Mouse (Mus musculus): ENCODE results near the gene Mfsd4a.
A peak's percentile ranks its signal among the peaks of the same experiment; 100 is the strongest.

The Mfsd4a gene

GRCm38 (mm10) chr1:131990083-131990760 lies 77.6 kb downstream of the Mfsd4a start:
- no peak for DNase-seq (ENCODE audit: low spot score in 2 of 2)

DNA sequence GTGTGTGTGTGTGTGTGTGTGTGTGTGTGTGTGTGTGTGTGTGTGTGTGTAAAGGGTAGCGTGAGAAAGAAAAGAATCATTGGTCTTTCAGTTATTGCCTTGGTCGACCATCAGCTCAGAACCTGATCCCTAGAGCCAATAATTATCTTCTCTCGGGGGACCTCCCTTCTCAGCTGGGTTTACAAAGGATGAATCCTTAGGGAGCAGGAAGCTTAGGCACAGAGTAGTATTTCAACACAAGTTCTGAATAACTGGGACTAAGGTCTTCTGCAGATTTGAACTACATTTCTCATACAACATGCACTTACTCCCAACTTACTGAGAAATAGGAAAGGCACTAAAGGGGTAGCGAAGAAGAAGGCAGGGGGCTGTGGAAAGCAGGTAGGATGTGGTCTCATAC lies 78.4 kb downstream of the Mfsd4a start:
- no peak for DNase-seq (ENCODE audit: low spot score in 2 of 2)

DNA sequence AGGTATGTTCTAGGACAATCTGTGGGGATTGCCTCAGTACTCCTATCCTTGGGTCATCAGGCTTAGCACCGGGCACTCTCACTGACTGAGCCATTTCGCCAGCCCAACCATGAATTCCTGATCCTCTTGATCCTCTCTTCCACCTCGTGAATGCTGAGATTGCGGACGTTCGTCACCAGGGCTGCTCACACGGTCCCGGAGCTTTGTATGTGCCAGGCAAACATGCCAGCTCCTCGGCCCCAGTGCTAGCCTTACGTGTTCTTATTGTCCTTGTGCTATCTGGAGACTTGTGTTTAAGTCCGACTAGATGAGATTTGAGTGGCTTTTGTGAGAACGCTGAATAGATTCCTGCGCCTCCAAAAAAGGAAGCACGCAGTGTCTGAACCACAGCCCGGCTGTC lies 80.4 kb downstream of the Mfsd4a start:
- DNase-seq (ENCODE audit: low spot score in 2 of 2) = no peak

- DNase-seq (ENCODE audit: low spot score in 2 of 2) = no peak
Measured at GRCm38 (mm10) chr1:131983806-131984205, 84.1 kb downstream of the Mfsd4a start.

GRCm38 (mm10) chr1:131982907-131983306 lies 85.0 kb downstream of the Mfsd4a start:
- peak; percentile 66 to 79 for DNase-seq (ENCODE audit: low spot score in 2 of 2)

DNA sequence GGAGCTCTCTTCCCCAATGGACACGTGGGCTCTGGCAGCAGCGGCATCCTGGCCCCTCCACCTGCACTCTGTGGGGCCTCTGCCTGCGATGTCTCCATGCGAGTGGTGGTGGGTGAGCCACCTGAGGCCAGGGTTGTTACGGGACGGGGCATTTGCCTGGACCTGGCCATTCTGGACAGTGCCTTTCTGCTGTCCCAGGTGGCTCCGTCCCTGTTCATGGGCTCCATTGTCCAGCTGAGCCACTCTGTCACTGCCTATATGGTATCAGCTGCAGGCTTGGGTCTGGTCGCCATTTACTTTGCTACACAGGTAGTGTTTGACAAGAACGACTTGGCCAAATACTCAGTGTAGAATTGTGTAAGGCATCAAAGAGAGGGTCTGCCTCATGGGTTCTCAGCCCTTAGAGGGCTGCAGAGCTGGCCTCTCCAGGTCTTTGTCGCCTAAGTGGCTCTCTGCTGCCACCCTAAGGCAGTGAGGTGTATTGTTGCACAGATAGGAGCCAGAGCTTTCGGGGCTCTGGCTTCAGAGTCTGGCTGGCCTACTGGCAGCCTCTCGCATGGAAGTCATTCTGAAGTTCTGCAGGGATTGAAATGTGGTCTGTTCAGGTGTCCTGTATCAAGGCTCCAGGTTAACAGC lies 86.4 kb downstream of the Mfsd4a start:
- peak; percentile 42 to 69 for DNase-seq (ENCODE audit: low spot score in 2 of 2)

GRCm38 (mm10) chr1:131980471-131980870 lies 87.4 kb downstream of the Mfsd4a start:
- DNase-seq (ENCODE audit: low spot score in 2 of 2) = no peak

DNA sequence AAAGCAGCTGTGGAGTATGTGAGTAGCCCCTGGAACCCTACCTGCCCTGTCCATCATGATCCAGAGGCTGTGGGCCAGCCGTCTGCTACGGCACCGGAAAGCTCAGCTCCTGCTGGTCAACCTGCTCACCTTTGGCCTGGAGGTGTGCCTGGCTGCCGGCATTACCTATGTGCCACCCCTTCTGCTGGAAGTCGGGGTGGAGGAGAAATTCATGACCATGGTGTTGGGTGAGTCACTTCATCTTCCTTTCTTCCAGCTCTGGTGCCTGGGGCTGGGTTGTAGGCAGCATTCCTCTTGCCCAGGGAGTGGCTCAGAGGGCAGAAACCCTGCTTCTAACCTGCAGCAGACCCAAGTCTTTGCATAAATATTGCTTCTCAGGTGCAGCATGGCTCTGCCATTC lies 91.0 kb downstream of the Mfsd4a start:
- no peak for DNase-seq (ENCODE audit: low spot score in 2 of 2)

GRCm38 (mm10) chr1:131973991-131974390 lies 93.9 kb downstream of the Mfsd4a start:
- DNase-seq (ENCODE audit: low spot score in 2 of 2) = no peak

Measured in spleen, postnatal 14 days (tissue).